Mouse (Mus musculus): ENCODE results near the gene Prkcb.

Gene Prkcb

GRCm38 (mm10) chr7:122320843-122321544 is 32.4 kb downstream of the Prkcb start:
- DNase-seq (ENCODE audit: low read depth, low spot score) = no peak

GRCm38 (mm10) chr7:122322038-122322690 is 33.6 kb downstream of the Prkcb start:
- DNase-seq (ENCODE audit: low read depth, low spot score) = no peak

- no peak for DNase-seq (ENCODE audit: low read depth, low spot score)
Measured at GRCm38 (mm10) chr7:122327942-122328341, 39.4 kb downstream of the Prkcb start.

GRCm38 (mm10) chr7:122328466-122328865 is 39.9 kb downstream of the Prkcb start:
- no peak for DNase-seq (ENCODE audit: low read depth, low spot score)

- no peak for DNase-seq (ENCODE audit: low read depth, low spot score)
Measured at GRCm38 (mm10) chr7:122329588-122329987, 41.0 kb downstream of the Prkcb start.

GRCm38 (mm10) chr7:122333686-122334085 is 45.1 kb downstream of the Prkcb start:
- DNase-seq (ENCODE audit: low read depth, low spot score) = no peak

- no peak for DNase-seq (ENCODE audit: low read depth, low spot score)
Measured at GRCm38 (mm10) chr7:122337302-122337701, 48.8 kb downstream of the Prkcb start.

- no peak for DNase-seq (ENCODE audit: low read depth, low spot score)
Measured at GRCm38 (mm10) chr7:122338055-122338454, 49.5 kb downstream of the Prkcb start.

GRCm38 (mm10) chr7:122339476-122339875 is 50.9 kb downstream of the Prkcb start:
- DNase-seq (ENCODE audit: low read depth, low spot score) = no peak

GRCm38 (mm10) chr7:122341813-122342212 is 53.3 kb downstream of the Prkcb start:
- DNase-seq (ENCODE audit: low read depth, low spot score) = no peak

GRCm38 (mm10) chr7:122344656-122345055 is 56.1 kb downstream of the Prkcb start:
- DNase-seq (ENCODE audit: low read depth, low spot score) = no peak

GRCm38 (mm10) chr7:122346251-122347242 is 58.0 kb downstream of the Prkcb start:
- no peak for DNase-seq (ENCODE audit: low read depth, low spot score)

GRCm38 (mm10) chr7:122347433-122347832 is 58.9 kb downstream of the Prkcb start:
- DNase-seq (ENCODE audit: low read depth, low spot score) = no peak

GRCm38 (mm10) chr7:122349961-122350360 is 61.4 kb downstream of the Prkcb start:
- no peak for DNase-seq (ENCODE audit: low read depth, low spot score)

- no peak for DNase-seq (ENCODE audit: low read depth, low spot score)
Measured at GRCm38 (mm10) chr7:122350741-122351140, 62.2 kb downstream of the Prkcb start.

- no peak for DNase-seq (ENCODE audit: low read depth, low spot score)
Measured at GRCm38 (mm10) chr7:122351816-122352215, 63.3 kb downstream of the Prkcb start.

- DNase-seq (ENCODE audit: low read depth, low spot score) = no peak
Measured at GRCm38 (mm10) chr7:122352566-122353277, 64.2 kb downstream of the Prkcb start.

- no peak for DNase-seq (ENCODE audit: low read depth, low spot score)
Measured at GRCm38 (mm10) chr7:122353329-122353728, 64.8 kb downstream of the Prkcb start.

GRCm38 (mm10) chr7:122356941-122357340 is 68.4 kb downstream of the Prkcb start:
- DNase-seq (ENCODE audit: low read depth, low spot score) = no peak

- no peak for DNase-seq (ENCODE audit: low read depth, low spot score)
Measured at GRCm38 (mm10) chr7:122357847-122358246, 69.3 kb downstream of the Prkcb start.

GRCm38 (mm10) chr7:122366635-122367034 is 78.1 kb downstream of the Prkcb start:
- no peak for DNase-seq (ENCODE audit: low read depth, low spot score)

All from ES-CJ7 (cell line).